Mouse (Mus musculus): ENCODE data around the gene Hist1h4f.
A peak's percentile ranks its signal among the peaks of the same experiment; 100 is the strongest.

The Hist1h4f gene

DNA sequence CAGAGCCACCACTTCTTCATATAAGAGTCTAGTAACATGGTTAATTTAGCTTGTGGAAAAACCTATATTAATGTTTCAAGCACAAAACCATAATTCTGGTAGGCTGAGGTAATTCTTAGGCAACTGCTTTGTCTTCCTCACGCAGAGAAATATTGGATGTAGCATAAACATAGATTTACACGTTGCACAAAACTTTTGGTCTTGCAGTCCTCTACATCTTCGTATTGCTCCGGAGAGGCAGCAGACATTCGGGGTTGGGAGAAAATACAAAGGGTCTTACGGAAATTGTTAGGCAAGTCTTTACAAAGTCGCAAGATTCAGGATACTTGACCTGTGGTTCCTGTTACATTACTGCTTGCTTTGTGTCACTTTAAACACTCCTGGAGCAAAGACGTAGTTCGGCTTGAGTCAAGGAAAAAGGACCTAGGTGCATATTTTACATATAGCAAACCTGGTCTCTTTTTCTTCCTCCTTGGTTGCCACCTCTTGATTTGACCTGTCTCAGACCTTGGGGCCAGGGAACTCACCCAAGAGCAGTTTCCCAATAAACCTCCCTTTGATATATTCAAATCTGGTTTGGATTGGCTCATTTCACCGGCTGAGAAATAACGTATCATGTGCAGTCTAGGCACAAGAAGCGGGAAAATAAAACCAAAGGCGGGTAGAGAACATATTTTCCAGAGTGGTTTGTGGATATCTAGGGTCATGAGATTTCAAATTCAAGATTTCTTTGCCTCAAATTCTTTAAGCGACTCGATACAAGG is 16.9 kb downstream of the Hist1h4f start:
- no peak for DNase-seq (ENCODE audit: low spot score in 2 of 2)

DNA sequence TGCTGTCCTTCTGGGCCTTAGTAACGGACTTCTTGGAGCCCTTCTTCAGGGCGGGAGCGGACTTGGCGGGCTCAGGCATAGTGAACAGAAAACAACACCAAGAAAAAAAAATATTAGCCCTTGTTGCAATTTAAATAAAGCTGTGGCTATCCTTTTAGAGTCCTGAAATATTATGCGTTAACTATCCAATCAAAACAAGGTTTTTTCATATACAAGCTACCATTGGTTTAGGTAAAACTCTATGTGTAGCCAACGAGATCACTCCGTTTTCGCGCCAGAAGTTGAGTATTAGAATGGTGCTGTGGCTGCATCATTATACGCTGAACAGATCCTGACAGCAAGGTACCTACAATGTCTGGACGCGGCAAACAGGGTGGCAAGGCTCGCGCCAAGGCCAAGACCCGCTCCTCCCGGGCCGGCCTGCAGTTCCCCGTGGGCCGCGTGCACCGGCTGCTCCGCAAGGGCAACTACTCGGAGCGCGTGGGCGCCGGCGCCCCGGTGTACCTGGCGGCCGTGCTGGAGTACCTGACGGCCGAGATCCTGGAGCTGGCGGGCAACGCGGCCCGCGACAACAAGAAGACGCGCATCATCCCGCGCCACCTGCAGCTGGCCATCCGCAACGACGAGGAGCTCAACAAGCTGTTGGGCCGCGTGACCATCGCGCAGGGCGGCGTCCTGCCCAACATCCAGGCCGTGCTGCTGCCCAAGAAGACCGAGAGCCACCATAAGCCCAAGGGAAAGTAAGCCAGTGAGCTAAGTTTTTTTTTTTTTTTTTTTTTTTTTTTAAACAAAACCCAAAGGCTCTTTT is 17.7 kb downstream of the Hist1h4f start, which contains the start of gene Hist1h2af:
TSS of gene Hist1h2af (plus strand) at position 347 of the 808 bp plus-strand sequence.
- DNase-seq (ENCODE audit: low spot score in 2 of 2): peak; percentile 56 to 68

DNA sequence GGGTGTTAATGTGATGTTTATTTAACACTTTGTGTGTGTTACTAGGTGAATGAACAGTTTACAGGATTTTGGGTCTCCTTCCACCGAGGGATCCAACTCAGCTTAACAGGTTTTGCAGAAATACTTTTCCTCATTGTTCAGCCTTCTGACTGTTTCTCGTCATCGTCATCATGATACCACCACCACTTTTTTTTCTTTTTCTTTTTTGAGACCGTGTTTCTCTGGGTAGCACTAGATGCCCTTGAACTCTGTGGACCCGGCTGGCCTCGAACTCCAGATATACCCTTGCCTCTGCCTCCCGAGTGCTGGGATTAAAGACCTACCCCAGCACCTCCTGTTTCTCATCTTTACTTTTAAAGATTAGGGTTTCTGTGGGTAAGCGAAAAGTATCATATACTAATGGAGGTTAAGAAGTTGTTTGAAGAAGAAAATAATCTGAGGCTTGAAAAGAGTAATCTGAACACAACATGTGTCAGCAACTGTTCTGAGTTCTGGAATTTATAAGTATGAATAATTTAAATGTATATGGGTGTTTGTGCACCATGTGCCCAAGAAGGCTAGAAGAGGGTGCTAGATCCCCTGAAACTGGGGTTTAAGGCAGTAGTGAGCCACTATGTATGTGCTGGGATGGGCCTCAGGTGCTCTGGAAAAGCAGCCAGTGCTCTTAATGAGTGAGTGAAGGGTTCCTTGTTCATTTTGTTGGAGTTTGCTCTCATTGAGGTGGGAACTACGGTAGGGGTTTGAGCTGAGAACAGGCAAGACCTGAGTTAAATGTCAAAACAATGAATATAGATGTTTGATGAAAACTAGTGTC is 19.0 kb downstream of the Hist1h4f start:
- no peak for DNase-seq (ENCODE audit: low spot score in 2 of 2)

DNA sequence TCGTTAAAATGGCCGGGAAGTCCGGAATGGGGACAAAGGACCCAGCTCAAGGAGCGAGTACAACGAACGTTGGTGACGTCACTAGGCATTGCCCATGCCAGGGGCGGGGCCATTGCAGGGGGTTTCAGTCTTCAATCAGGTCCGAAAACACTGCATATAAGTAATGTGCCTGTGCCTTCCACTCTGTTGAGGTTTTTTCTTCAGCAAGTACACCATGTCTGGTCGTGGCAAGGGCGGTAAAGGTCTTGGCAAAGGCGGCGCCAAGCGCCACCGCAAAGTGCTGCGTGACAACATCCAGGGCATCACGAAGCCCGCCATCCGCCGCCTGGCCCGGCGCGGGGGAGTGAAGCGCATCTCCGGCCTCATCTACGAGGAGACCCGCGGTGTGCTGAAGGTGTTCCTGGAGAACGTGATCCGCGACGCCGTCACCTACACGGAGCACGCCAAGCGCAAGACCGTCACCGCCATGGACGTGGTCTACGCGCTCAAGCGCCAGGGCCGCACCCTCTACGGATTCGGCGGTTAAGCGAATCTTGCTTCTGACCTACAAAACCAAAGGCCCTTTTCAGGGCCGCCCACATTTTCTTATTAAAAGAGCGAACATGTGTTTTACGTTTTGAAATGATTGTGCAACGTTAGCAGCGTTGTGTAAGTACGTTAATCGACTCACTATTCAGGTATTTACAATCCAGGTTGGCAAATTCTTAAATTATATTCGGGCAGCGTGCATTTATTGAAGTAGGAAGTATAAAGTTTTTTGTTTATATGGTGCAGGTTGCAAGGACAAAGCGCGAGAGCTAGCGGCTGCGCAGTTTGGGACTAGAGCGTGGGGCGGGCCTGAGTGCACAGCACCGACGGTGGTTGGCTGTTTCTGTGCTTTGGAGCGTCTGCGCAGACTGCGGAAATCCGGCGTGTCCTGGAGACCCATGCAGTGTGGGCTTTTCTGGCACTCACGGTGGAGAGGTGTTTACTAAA is 20.3 kb downstream of the Hist1h4f start, which contains the start of gene Hist1h4h:
TSS of gene Hist1h4h (plus strand) at position 150 of the 975 bp plus-strand sequence.
- peak; percentile 93 to 95 for DNase-seq (ENCODE audit: low spot score in 2 of 2)

DNA sequence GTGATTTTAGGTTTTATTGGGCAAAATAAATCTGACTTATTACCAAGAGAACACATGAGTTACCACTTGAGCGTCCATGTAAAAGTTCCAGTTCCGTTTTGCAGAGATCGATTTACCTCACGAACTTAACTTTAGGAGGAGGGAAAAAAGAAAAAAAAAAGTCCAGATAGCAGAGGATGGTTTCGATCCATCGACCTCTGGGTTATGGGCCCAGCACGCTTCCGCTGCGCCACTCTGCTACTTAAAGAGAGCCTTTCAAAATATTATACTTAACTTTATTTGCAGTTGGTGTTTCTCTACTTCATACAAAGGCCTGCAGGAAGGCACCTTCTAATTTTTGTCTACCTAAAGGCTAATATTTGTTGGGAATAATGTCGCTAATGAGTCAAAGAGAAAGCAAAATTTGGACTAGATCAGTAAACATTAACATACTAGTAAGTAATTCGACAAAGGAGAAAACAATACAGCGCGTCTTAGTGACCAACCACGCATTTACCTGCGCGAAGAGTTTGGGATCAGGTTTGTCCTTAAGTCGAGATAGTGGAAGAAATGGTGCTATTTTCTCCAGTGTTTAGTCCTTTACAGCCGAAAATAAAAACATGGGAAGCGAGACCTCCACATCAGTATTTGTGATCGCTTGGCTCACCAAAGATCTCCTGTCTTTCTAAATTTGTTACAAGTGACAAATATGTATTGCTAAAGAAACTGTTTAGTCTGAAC is 21.1 kb downstream of the Hist1h4f start:
- DNase-seq (ENCODE audit: low spot score in 2 of 2): peak; percentile 58 to 62

DNA sequence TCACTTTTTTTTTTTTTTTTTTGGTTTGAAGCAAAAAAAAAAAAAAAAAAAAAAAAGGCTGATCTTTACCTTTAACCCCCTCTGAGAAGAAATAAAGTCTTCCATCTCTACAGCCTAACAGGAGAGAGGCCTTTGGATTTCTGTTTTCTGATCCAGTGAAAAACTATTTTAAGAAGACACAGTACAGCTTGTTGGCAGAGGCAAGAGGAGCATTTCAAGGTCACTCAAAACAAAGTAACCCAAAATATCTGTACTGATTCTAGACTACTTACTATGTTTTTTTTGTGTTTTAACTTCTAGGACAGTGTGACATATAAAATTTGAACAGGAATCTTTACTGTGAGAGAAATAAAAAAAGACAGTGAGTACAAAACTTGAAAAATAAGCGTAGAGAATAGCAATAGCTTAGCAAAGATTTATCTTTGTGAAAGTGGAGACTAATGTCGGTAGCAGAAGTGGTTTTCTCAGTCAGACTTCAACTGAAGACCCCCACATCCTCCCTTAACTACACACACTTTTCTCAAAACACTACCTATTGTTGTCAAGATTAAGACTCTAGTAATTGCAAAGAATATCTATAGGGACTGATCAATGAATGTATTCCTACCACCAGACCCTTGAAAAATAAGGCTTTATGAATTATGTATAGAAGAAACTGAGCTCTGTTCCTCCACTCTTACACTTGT is 21.8 kb downstream of the Hist1h4f start:
- DNase-seq (ENCODE audit: low spot score in 2 of 2): no peak

DNA sequence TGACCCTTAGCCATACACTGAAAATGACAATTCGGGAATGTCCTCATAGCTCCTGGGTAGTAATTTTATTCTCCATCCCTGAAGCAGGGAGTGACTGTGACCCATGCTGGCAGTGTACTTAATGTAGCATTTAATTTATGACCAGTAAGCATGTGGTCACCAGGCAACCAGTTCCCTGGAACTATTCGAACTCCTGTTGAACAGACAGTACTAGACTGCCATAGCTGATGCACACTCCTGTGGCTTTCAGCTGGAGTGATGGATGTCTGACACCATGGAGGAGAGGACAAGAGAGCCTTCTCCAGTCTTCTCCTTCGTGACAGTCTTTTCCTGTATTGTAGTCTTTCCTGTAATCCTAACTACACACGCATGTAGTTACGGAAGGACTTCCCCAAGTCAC is 22.4 kb downstream of the Hist1h4f start:
- DNase-seq (ENCODE audit: low spot score in 2 of 2): no peak

DNA sequence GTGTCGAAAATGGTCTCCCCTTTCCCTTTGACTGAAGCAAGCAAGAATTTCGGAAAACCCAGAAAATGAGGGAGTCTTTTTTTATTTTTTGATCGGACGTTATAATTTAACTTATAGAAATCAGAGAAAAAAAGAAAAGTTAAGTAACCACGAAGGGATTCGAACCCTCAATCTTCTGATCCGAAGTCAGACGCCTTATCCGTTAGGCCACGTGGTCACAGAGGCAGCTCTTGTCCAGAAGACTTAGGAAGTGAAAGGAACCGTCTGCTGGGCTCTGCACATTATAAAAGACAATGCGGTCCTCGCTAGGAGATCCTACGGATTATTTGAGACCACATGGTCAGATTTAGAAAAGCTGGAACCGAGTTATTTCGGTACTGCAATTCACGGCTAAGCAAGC is 25.1 kb downstream of the Hist1h4f start:
- peak; percentile 85 to 89 for DNase-seq (ENCODE audit: low spot score in 2 of 2)

DNA sequence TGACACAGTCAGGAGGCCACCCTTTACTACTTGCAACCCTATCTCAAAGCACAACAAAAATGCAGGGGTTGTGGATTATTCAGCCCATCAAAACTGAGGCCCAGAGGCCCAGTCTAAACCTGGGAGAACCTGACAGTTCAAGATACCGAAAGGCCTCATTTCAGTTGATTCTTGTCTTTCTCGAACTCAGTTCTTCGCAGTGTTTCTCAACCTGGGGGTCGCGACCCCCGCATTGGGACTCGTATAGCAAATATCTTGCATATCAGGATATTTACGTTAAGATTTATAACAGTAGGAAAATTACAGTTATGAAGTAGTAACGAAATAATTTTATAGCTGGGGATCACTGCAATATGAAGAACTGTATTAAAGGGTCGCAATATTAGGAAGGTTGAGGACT is 25.5 kb downstream of the Hist1h4f start:
- no peak for DNase-seq (ENCODE audit: low spot score in 2 of 2)

DNA sequence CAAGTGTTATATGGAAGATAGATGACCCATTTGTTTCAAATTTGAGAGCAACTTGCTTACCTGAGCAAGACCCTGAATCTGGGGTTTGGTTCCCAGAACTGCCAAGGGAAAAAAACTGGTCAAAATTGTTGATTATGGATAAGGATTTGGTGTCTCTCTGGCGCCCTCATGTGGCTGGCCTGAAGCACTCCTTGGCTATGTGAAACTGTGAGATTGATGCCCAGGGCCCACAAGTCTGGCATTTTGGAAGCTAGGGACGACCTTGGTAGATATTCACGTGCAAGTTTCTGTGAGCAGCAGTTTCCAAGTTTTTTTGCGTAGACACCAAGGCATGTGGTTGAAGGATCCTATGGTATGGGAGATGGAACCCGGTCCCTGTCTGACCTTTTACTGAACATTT is 26.8 kb downstream of the Hist1h4f start:
- peak; percentile 55 to 72 for DNase-seq (ENCODE audit: low spot score in 2 of 2)

DNA sequence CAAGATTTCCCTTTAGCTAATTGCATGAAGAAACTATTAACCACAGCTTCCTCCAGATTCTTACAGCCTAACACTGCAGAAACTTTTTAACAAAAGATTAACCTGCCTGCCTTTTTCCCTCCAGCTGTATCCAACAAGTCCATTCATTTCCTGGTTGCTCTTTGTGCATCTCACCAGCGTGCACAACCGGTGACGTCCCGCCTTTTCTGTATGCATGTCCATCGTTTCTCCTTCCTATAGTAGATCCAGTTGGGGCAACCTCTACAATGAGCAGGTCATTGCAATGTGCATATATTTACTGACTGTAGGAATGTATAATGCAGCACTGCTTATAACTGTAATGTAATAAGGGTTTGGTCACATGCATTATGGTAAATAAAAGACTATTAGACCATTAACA is 27.5 kb downstream of the Hist1h4f start:
- no peak for DNase-seq (ENCODE audit: low spot score in 2 of 2)

DNA sequence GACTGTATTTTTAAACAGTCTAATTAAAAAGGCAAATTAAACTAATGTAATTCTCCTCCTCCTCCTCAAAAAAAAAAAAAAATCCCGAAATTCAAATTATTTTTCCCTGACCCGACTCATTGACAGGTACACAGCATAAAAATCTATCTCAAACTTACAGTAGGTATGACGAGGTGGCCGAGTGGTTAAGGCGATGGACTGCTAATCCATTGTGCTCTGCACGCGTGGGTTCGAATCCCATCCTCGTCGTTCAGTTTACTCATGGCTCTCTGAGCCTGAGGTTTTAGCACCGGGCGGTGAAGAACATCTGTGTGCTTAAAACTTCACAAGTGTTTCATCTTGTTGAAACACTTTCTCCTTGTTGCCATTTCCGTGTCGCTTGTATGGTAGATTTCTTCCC is 29.7 kb downstream of the Hist1h4f start:
- DNase-seq (ENCODE audit: low spot score in 2 of 2): peak; percentile 72 to 78

DNA sequence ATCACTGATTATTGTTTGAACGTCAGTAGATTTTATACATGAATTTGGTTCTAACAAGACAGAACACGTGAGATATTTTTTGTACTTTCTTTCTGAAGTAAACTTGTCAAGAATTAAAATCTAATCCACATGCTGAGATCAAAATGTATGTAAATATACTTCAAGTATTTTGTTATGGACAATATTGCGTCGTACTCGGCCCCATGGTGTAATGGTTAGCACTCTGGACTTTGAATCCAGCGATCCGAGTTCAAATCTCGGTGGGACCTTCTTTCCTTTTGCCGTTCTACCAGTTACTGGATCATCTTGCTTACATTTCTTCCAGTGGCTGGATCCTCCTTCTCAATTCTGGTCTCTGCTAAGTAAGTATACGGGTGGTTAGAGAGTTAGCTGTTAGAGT is 32.0 kb downstream of the Hist1h4f start:
- peak; percentile 60 to 75 for DNase-seq (ENCODE audit: low spot score in 2 of 2)

DNA sequence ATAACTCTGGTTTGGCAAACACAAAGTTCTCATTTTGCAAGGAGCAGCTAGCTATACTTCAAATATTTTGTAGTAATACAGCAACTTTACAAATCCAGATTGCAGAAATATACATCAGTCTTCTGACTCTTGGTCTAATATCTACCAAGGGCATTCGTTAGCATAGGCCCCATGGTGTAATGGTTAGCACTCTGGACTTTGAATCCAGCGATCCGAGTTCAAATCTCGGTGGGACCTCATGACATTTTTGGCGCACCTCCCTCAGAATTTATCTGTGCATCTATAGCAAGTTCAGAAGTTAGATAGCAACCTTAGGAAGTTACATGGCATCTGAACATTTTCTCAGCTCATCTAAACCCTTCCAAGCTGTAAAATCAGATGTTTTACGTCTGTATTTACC is 32.6 kb downstream of the Hist1h4f start:
- DNase-seq (ENCODE audit: low spot score in 2 of 2): peak; percentile 66 to 79

DNA sequence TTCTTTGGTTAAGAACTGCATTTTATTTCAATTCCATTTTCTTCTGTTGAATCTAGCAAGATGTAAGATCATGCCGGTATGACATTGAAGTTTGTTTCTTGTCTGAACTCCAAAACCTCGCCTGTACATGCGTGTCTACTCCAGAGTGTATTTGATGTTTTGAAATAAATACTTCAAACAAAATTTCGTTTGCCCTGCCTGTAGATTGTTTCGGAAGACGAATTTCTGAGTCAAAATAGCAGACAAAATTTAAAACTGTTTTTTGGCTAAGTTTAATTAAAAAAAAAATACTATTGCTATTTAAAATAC is 33.2 kb downstream of the Hist1h4f start:
- DNase-seq (ENCODE audit: low spot score in 2 of 2): no peak

DNA sequence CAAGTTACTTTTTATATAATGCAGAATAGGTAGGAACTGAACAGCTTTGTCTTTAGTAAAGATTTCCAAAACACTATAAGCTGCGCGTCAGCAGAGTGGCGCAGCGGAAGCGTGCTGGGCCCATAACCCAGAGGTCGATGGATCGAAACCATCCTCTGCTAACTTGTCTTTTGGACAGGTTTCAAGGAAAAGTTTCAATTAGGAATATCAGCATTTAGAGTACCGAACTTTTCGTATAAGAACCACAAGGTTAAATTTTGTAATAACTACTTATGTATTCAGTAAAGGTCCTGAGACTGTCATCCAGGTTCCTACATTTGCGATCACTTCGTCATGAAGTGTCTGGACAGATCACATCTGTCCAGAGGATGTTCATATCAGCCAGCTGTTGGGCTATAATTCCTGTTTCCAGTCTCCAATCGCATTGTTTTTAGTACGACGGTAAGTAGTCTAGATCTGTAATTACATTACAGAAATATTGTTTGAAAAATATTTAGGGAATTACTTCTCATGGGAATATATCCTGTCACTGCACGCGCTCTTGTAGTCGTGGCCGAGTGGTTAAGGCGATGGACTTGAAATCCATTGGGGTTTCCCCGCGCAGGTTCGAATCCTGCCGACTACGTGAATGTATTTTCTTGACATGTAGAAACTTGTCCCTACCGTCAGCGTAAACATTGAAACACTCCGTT is 33.7 kb downstream of the Hist1h4f start:
- peak; percentile 89 to 91 for DNase-seq (ENCODE audit: low spot score in 2 of 2)

DNA sequence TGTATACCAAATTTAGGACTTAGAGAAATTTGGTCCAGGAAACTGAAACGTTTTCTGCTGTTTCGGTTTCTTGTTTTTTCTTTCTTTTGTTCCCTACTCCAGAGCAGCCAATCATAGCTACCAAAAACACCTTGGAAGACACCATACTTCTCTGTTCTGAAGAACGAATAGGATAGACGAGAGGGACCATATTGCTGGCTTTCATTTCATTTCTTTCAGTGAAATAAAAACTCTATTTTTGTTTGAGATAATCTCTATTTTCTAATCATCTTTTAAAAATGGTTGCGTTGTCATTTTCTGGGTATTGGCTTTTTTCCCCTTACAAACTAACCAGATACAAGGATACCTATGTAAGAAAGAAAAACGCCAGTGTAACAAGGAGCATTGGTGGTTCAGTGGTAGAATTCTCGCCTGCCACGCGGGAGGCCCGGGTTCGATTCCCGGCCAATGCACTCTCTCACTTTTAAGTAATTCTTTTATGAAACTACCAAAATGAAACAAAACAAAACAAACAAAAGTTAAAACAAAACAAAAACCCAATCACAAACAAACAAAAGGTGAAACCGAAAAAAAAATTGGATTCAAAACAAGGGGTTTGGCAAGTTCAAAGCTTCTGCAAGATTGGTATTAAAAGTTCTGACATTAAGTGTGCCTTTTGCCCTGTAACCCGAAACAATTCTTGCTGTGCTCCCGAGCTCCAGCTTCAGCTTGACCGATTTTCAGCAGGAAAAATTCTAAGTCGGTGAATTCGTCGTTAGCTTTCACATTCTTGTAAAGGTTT is 34.4 kb downstream of the Hist1h4f start:
- DNase-seq (ENCODE audit: low spot score in 2 of 2): peak; percentile 60 to 69
